ENCODE assay signal across 13 mouse cellular contexts in genomic region chr11:81094581-81094980, GRCm38 (mm10).
DNase-seq lines count a peak whose midpoint lies in the region; TF ChIP-seq lines count a peak whose summit lies in the region.
"Had no signal": no experiment of that assay in that cellular context is flagged by ENCODE, and none has a peak within 500 bp of the region (broad histone marks: within the 10 kb centered on the region; RNA-seq: fewer than 3 reads in every experiment).

No protein-coding gene starts in this region.

- H3K4me3 ChIP-seq in cerebellum, adult 2 months (replicated peaks; ENCODE audit: insufficient read depth, low read depth, low read length) = no peak overlapping the region
- H3K4me3 ChIP-seq: embryonic facial prominence, embryonic 10.5 days; forebrain, embryonic 13.5 days; heart, embryonic 15.5 days; liver, embryonic 13.5 days; midbrain, embryonic 10.5 days had no signal

- TF ChIP-seq POLR2A in cerebellum, adult 2 months (IDR thresholded peaks at IDR 0.05; ENCODE audit: borderline replicate concordance, insufficient read depth, low read length) = no peak

- TF ChIP-seq CTCF in cerebellum, adult 2 months (IDR thresholded peaks at IDR 0.05; ENCODE audit: borderline replicate concordance, insufficient read depth, low read depth, low read length) = no peak

- WGBS in cerebellum, adult 2 months = 36% methylated on average over 8 of the region's 8 CpGs

- DNase-seq in ovary, adult 18-20 months (ENCODE audit: low spot score) = peak; percentile 5
- no peak for DNase-seq in ovary, postnatal 36 days (ENCODE audit: low spot score)
- DNase-seq in cerebellum, adult 2 months = peak; percentile 58 to 77
- DNase-seq in kidney, postnatal 10 days = peak; percentile 8
- DNase-seq in right cerebral cortex, postnatal 36 days (ENCODE audit: low spot score in 2 of 2) = peak; percentile 42 to 73
- DNase-seq in thymus, postnatal 4 days = no peak
- no peak for DNase-seq in spleen, adult 12 weeks (ENCODE audit: low spot score)
- DNase-seq: liver, embryonic 13.5 days; thymus, adult 18-20 months had no signal

- no peaks in the 10 kb centered on the region for H3K27me3 ChIP-seq in cerebellum, adult 2 months (ENCODE audit: control insufficient read depth, insufficient read depth, low read length)
- H3K27me3 ChIP-seq: forebrain, embryonic 13.5 days; heart, embryonic 15.5 days; liver, embryonic 13.5 days had no signal

- peaks cover 38% of the 10 kb centered on the region for H3K4me1 ChIP-seq in cerebellum, adult 2 months (ENCODE audit: control insufficient read depth, insufficient read depth, low read length)
- H3K4me1 ChIP-seq: embryonic facial prominence, embryonic 10.5 days; forebrain, embryonic 13.5 days; heart, embryonic 15.5 days; liver, embryonic 13.5 days; midbrain, embryonic 10.5 days had no signal

- H3K27ac ChIP-seq in cerebellum, adult 2 months (ENCODE audit: insufficient read depth, low read length) = no peak overlapping the region
- H3K27ac ChIP-seq: embryonic facial prominence, embryonic 10.5 days; forebrain, embryonic 13.5 days; heart, embryonic 15.5 days; liver, embryonic 13.5 days; midbrain, embryonic 10.5 days had no signal

Comparison
In these comparisons a context has a peak if more than half of its experiments do, and no peak if none do; other contexts are left out.
1. DNase-seq: peak in ovary, adult 18-20 months (single experiment), cerebellum, adult 2 months (2 of 2), kidney, postnatal 10 days (single experiment) and right cerebral cortex, postnatal 36 days (2 of 2); none in ovary, postnatal 36 days (single experiment), thymus, postnatal 4 days (single experiment) and spleen, adult 12 weeks (single experiment).